Mouse (Mus musculus) urinary bladder, postnatal 14 days (tissue): Measurements from ENCODE around the gene Pkhd1.
"Not testable (repeated sequence)": the region's sequence is repeated elsewhere in the genome, so short reads cannot be mapped to it uniquely, and the experiment has no call there.

Experiments used
- DNase-seq: peaks from one replicate; pipeline ENCODE4 v3.0.0; 2021; ENCODE audit warnings: low spot score

Pkhd1 gene

DNA sequence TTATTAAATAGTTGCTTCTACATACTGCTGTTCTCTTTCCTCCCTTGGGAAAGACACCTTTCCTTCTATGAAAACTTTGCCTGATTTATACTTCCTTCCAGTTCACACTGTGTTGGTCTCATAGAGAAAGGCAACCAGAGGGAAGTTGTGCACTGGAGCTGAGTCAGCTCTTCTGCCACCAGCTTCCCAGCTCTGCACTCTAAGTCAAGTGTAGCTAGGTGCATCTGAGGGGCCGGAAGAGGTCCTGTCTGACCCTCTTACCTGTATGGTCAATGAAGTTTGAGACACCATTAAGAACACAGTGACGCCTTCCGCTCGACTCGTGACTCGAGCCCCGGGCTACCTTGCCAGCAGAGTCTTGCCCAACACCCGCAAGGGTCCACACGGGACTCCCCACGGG, 131.8 kb downstream of the Pkhd1 start:
- DNase-seq, result no peak

DNA sequence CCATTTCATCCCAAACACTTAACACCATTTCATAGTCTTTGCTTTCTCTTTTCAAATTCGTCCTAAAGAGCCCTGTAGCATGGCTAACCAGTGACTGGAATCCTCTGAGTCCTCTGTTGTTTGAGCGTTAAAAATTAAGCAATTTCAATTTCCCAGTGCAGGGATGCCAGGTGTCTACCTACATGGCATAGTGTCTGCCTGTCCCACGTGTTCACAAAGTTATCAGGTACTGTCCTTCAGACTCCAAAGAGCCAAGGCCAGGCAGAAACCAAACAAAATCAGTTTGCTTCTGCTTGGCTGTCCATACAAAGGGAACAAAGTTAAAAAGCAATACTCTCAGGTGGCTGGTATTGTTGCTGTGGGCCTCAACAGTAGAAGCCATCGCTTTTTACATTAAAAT, 136.0 kb downstream of the Pkhd1 start:
- no peak for DNase-seq

DNA sequence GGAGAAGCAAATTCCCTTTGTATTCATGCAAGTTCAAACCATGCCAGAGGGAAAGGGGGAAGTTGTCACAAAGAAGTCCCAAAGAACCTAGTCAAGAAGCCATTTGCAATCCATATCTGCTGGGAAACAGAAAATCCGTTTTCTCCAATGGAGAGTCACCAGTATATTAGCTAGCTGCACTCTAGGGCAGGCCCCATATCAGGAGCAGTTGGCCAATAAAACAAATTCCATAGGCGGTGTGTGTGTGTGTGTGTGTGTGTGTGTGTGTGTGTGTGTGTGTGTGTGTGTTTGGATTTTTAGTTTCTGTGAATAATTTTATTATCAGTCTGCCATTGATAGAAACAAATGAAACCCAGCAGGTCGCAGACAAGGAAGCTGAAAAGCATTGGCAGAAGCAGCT, 139.2 kb downstream of the Pkhd1 start:
- DNase-seq, result no peak

DNA sequence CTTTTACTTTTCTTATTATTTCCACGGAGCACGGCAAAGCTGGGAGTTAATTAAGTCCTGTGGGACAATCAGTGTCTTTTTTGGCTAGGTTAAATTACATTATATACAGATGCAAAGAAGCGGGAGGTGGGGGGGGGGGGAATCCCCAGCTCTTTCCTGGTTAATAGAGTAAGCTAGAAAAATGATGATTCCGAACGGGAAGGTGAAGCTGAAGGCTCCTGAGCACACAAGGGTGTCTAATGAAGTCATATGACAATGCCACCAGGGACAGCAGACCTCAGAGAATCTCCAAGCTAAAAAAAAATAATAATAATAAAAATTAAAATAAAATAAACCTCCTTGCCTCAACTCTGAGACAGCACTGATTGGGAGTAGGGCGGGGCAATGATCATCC, 139.6 kb downstream of the Pkhd1 start:
- DNase-seq, result no peak

DNA sequence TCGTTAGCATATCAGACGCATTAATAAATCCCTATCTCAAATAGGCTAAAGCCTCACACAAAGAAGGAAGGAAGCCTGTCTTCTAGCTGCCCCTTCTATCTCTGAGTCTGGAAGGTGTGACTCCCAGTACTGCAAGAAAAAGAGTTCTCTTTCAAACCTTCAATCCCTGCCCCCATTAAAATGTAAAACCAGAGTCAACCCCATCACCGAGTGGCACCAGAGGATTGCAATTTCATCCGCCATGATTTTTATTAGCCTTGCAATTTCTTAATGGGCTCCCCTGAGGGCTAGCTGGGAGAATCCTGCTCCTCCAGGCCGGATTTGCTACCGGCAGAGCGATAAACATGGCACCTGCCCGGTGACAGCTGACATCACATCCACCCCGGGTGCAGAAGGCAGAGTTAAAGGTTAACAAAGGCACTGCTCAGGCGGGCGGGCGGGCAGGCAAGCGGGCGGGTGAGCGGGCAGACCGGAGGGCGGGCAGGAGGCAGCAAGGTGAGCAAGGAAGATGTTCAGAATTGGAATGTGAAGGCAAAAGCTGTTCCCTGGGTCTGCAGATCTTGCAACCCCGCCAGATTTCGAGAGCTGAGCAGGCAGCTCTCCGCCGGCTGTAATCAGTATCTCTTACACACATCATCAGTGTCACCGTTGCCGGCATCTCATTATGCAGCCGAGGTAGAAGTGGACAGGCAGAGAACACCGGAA, 140.2 kb downstream of the Pkhd1 start:
- DNase-seq, result no peak

DNA sequence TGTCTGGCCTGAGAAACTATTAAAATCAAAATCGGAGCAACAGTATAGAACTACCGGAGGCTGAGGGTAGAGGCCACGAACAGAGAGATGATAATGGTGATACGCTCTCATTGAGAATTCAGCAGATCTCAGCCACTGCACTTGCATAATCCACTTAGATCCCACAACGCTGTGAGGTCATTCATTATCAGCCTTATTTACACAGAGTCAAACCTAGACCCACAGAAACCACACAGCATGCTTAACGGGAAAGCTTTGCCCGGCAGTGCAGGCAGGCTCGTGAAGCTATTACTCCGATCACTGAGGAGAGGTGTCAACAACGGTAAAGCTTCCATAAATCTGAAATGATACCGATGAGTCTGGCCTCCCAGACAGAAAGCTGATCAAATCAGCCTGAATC, 147.1 kb downstream of the Pkhd1 start:
- DNase-seq, result no peak

DNA sequence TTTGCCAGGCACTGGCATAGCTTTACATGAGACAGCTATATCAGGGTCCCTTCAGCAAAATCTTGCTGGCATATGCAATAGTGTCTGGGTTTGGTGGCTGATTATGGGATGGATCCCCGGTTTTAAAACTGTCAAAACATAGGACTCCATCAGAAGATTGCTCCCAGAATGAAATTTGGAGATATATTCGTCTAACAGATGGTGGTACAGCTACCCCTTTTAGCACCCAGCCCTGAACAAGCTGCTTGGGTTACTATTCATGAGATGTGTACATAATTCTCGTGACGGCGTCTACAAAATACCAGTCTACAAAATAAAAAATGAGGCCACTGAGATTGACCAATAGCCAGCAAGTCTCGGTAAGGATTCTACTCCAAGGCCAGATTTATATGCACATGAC, 147.5 kb downstream of the Pkhd1 start:
- no peak for DNase-seq

DNA sequence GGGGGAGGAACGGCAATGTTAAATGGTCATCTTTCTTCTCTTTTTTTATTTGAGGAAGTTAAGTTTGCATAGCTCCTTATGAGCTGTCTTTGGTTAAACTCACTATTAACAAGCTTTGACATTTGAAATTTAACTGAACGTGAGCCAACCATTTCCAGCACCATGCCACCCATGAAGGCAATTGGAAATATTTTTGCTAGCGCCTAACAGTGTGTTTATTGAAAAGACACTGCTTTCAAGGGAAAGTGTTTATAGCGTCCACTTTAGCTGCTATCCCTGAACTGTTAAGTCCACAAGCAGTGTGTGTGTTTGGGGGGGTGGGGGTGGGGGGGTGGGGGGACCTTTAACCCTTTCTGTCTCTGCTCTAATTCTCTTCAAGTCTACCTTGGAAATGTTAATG, 151.4 kb downstream of the Pkhd1 start:
- no peak for DNase-seq

DNA sequence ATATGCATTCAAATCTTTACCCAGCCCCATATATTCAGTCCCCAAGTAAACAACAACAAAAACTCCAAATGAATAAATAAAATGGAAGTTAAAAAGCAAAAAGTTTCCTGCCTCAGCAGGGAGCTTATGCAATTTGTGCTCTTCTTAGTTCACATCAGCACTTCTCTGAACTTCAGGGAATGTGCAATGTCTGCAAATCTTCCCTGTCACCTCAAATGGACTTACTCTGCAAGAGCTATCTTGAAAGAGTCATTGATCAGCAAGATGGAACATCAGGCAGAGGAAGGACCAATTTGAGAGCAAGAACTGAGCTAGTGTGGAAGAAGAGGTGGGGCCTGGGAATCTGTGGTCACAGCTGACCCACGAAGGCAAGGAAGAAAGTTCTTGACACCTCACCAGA, 163.2 kb downstream of the Pkhd1 start:
- no peak for DNase-seq

DNA sequence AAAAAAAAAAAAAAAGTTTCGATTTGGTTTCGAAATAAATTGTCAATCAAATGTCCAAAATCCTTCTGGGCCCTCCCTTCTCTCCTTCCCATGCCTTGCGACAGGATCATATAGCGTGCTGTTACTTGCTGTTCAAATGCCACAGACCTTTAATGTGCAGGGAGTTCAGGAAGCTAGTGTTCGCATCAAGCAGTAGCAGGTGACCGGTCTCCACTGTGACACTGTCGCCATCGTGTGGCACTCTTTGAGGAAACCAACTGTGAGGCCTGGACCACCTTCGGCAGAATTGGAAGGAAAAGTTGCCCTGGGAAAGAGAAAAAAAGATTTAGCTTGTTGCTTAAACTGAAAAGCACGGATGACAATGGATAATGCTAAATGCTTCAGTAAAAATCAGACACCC, 167.8 kb downstream of the Pkhd1 start:
- DNase-seq, result peak; percentile 13

DNA sequence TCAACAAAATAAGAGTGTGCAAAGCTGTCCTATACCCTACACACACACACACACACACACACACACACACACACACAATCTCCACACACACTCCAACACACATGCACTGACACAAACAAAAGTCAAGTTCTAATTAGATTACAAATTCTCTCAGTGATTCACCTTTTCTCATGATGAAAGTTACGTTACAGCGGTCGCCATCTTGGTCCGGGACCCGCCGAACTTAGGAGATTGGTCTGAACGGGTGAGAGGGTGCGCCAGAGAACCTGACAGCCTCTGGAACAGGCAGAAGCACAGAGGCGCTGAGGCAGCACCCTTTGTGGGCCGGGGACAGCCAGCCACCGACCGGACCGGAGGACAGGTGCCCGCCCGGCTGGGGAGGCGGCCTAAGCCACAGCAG, 185.8 kb downstream of the Pkhd1 start:
- not testable (repeated sequence) for DNase-seq

DNA sequence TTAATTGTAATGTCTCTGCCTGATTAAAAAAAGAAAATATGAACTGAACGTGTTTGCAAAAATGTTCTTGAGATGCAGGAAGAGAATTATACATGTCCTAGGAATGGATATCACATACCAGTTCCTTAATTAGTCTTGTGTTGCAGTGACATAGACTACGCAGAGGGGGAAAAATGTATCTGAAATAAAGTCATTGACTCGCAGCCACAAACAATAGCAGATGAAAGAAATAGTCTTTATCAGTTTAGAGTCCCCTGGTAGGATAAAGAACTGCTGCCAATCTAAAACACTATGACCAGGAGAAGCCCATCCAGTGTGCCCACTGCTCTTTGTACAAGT, 188.8 kb downstream of the Pkhd1 start:
- no peak for DNase-seq

DNA sequence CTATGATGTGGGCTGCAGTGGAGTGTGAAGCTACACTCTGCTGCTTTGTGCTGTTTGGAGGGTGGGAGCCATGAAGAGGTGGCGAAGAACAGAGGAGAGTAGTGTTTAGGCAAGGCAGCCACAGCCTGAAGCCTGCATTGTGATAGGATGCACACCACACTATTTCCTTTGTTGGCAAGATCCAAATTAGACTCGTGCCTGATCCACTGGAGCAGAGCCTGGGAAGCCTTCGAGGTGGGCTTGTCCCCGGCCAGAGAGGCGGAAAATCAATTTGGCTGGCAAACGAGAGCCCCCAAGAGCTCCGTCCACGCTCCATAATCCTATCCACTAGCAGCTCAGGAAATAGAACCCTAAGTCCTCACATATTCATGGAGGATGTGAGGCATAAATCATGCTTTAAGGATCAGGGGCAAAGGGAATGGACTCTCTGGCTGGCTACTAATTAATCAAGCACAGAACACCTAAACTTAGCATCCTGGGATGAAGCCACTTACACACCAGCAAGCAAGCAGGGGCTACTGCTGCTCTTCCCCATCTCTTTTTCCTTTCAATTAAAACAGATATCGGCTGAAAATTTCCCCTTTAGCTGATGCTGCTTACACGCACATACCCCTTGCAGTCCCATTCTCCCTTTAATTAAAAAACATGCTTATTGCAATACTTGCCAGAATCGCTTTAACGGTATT, 189.4 kb downstream of the Pkhd1 start:
- no peak for DNase-seq

DNA sequence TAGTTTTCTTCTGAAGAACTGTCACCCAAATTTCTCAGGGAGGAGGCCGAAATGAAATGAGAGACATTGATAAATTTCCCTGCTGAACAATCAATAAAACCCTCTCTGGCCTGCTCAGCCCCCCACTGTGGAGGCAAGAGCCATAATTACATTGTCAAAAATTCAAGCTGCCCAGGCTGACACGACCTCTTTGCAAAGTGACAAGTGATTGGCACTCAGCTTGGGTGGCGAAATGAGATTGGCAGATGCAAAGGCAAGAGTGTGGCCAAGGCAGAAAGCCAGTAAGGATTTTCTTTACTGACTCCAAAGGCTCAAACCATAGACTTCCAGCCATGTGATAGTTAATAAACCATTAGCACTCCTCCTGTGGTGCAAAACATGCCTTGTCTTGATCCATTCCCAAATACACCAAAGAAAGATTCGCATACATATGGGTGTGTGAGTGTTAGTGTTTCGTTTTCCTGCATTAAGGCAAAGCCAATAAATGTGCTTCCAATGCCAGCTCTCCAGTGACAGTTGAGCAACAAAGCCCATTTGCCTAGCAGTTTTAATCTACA, 208.4 kb downstream of the Pkhd1 start:
- DNase-seq, result no peak

DNA sequence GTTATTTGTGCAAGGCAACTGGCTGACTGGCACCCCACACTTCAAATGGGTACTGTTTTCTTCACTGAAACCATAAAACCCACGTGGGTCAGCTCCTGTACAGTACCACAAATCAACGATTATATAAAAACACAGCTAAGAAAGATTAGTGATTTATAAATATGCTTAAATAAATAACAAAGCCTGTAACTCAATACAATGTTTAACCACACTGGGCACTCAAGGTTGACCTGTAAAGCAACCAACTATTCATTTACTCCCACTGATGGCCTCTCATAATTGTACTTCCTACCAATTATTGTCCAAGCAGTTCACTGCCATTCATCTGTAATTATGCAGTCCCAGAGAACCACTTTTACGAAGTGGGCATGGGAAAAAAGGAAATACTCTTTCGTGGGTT, 219.5 kb downstream of the Pkhd1 start:
- no peak for DNase-seq

DNA sequence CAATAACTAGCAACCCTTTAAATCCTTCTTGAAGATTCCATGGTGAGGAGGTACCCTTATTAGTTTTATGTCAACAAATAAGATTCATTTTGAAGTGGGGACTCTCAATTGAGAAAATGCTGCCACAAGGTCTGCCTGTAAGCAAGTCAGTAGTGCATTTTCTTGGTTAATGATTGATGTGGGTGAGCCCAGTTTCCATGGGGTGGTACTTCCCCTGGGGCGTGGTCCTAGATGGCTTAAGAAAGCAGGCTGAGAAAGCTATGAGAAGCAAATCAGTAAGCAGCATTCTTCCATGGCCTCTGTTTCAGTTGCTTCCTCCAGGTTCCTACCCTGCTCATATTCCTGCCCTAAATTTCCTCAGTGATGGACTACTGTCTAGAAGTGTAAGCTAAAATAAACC, 253.4 kb downstream of the Pkhd1 start:
- DNase-seq, result no peak

DNA sequence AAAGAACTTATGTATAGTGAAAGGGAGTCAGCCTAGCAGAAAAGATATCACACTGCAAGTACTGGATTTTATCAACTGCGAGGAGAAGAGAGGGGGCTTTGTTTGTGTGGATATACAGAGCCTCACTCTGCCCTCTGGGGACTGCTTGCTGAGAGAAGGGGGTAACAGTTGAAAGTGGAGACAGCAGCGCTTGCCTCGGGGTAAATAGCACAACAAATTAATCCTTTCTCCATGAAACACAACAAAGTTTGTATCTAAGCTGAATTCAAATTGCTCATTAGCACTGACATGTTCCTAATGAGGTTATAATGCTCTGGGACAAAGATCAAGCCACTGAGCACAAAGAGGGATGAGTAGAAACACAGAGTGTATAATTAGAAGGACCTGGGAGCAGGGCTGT, 273.2 kb downstream of the Pkhd1 start:
- no peak for DNase-seq

DNA sequence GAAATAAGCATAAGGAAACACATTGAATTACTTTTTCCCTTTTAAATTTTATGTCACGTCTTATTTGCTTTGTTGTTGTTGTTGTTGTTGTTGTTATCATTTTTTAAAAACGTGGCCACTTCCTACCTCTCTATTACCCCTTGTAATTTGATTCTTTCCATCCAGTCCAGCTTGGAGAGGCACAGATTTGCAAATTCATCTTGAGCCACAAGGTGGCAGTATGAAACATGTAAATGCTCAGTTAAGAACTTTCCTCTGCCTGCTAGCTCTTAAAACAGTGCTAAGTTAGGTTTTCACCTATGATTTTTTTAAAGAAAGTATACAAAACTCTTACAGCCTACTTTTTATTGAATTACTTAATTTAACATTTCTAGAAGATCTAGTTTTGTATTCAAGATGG, 306.4 kb downstream of the Pkhd1 start:
- DNase-seq, result peak; percentile 59

DNA sequence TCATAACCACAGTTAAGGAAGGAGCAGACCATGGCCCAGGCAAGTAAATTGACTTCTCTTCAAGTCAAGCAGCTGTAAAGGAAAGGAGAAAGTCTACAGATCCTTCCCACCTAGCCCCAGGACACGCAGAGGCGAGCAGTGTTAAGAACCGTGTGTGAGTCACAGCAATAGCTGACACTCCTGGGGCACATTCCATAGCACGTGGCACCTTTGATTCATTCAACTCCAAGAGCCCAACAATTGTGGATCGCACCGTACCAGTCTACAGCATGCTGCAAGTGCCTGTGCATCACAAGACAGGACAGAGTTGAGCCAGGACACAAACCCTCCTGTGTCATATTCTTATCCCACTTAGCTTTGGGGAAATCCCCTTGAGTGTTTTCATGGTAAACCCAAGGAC, 306.9 kb downstream of the Pkhd1 start:
- no peak for DNase-seq

DNA sequence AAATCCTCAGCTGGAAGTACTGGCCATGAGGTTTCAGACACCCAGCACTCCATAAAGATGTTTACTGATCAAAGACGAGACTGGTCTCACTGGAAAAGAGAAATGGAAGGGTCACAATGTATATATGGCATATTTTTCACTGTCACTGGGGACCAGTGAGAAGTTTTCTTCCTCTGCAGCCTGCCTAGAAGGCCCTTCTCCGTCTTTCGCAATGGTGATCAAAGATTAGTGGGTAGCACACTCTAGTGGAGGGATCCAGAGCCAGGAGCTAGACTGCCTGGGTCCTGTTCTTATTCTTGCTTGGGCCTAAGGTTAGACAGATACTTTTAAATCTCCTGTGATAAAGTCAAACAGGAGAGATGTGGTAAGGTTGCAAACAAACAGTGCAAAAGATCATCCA, 311.7 kb downstream of the Pkhd1 start:
- no peak for DNase-seq

DNA sequence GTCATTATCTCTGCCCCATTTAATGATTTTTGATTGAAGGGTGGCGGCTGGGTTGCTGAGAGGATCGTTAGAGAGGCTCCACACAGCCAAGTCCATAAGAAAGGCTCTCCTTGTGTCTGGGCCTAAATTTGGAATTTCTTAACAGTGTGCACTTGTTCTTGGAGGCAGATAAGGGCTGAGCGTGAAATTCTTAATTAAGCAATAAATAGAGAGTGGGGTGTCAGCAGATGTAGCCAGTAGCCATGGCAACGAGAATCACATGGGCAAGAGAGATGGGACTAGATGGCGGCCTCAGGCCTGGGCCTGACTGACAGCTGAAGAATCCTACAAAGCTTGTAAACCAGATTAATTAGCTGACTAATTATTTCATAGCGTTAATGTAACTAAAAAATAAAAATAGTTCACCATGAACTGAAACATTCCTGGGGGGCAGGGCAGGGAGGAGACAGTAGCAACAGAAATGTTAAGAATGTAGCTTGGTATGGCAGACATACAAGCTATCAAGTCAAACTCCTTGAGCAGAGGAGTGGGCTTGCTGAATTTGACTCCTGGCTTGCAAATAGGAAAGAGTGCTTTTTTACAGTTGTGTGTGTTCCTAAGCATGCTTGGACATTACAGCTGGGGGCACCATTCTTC, 314.8 kb downstream of the Pkhd1 start:
- DNase-seq, result no peak

DNA sequence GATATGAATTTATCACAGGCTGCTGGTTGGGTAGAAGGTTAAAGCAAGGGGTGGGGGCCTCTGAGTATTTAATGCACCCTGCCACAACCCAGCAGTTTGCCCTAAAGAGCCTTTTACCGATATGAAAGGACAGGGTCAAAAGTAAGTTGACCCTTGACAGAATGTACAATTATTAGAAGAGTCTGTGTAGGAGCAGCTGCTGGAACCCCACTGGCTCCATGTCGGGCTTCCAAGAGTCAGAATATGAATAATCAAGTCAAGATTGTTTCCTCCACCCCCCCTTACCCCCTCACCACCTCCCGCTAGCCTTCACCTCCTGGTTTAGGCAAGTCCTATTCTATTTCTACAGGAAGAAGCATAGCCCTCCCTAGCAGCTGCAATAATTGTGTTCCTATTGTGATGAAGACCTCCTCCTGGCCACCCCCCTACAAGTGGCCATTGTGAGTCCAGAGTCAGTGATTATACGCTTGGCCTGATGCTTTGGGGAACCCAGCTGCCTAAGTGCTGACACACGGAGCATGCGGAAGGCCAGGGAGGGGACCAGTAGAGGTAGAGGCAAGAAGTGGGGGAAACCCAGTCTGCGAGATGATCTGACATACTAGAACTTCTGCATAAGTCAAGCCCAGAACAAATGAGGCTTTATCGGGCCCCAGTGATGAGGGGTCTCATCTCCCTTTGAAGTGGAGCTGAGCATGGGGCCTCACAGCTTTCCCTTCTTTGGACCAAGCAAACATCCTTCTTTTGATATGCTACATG, 315.5 kb downstream of the Pkhd1 start:
- DNase-seq, result no peak

DNA sequence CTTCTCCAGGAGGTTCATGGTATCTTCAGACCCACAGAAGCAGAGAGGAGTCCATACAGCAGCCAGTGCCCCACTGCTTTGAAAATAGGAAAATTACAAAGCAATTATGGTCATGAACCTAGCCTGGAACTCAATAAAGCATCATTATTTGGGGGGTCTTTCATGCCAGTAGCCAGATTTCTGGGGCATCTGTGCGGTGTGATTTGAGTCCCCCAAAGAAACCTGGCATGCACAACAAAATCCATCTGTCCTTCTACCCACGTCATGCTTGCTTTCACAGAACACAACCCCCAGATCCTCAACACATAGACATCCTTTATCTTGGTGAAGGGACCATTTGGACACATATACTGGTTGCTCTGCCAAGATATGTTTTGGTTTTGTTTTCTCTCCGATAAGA, 316.2 kb downstream of the Pkhd1 start:
- DNase-seq, result no peak
